Mouse (Mus musculus): Measurements from ENCODE around the gene Cxcl17. TPM values are rescaled to one million over a fixed set of nuclear protein-coding genes. Genes with fewer than 3 reads are reported as not detected.

Cxcl17 gene
- total and polyA plus RNA-seq, 2 experiments: not detected

DNA sequence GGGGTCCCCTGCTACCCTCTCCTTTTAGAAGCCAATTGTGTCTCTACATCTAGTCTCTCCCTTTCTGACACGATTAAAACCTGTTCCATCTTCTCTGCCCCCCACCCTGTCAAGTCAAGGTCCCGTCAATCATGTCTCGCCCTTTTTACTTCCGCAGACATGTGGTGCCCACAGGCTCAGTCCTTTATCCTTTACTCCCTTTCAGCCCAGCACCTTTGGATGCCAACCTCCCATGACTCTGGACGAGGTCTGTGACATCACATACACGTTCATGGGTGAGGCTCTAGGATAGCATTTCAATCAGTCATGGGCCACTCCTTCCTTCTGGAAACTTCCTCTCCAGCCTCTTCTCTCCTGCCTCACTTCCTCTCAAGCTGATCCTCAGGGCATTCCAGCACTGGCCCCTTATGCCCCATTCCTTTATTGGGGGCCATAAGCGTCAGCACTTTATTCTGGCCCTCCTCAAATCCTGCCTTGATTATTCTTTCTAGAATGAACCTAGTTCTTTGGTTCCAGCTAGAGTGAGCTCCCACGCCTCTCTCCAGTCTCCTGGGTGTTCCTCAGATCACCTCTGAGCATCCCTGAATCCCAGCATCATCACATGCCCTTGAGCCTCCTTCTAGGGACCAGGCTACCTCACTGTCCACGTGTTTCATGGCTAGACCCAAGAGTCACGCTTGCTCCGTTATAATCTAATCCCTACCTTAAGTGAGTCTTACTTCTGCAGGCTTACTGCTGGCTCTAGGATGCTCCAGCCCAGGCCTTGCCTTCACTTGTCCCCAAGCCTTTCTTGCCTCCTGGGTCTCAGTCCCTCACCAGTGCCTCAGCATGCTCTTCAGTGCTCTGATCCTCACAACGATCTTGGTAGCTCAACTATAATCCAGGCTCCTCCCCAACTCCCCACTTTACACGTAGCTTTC is 34.2 kb downstream of the Cxcl17 start:
- no peak overlapping the region for H3K4me3 ChIP-seq (ENCODE audit: insufficient read depth, low read depth, low read length)
- 88% methylated on average over 13 of the region's 13 CpGs for WGBS
- no peak for DNase-seq (ENCODE audit: extremely low read depth, low read depth, low spot score)

DNA sequence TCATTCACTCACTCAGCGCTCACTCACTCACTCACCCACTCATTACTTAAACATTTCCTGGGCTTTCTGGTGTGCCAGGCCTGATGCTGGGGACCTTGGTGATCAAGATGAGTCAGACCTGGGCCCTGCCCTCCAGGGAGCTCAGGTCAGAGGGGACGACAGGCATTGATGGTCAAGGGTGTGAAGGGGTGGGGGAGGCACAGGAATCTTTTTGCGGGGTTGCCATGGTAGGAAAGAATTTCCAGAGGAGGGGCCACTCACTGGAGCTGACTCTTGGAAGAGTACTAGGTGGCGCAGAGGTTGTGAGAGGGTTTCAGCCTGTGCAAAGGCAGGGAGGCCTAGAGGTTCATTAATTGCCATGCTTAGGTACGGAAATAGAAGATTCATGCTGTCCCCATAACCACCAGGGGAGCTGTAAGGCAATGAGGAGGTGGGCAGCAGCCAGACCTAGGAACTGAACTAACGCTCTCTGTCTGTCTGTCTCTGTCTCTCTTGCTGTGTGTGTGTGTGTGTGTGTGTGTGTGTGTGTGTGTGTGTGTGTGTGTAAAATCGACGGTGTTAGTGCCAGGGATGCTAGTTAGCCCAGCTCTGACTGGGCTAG is 35.5 kb downstream of the Cxcl17 start:
- Histone ChIP-seq H3K79me2 (ENCODE audit: control insufficient read depth, insufficient read depth, low read length) (no peaks in the 10 kb centered on the region), H3K27ac (replicated peaks; ENCODE audit: insufficient read depth, low read depth, low read length) (no peak overlapping the region), H3K4me3 (ENCODE audit: insufficient read depth, low read depth, low read length) (no peak overlapping the region), H3K36me3 (ENCODE audit: control insufficient read depth, insufficient read depth, low read length) (peaks cover 4% of the 10 kb centered on the region; the same call in 1 of the 2 replicates), H3K27me3 (ENCODE audit: control insufficient read depth, insufficient read depth, low read length) (no peaks in the 10 kb centered on the region), H3K9ac (ENCODE audit: low read depth, low read length) (no peak overlapping the region), H3K4me1 (ENCODE audit: control insufficient read depth, insufficient read depth, low read length) (peaks cover 2% of the 10 kb centered on the region; the same call in 1 of the 2 replicates)
- TF ChIP-seq CTCF (IDR thresholded peaks at IDR 0.05; ENCODE audit: low read depth, low read length) (no peak), POLR2A (IDR thresholded peaks at IDR 0.05; ENCODE audit: extremely low read depth, insufficient read depth, low read length) (no peak)
- DNase-seq (ENCODE audit: extremely low read depth, low read depth, low spot score): no peak
- 61% methylated on average over 8 of the region's 8 CpGs for WGBS

More for the DNA sequence above, 34.2 kb downstream of the Cxcl17 start:
- Histone ChIP-seq H3K9ac (ENCODE audit: low read depth, low read length) (no peak overlapping the region), H3K4me1 (ENCODE audit: control insufficient read depth, insufficient read depth, low read length) (peaks cover 2% of the 10 kb centered on the region; the same call in 1 of the 2 replicates), H3K79me2 (ENCODE audit: control insufficient read depth, insufficient read depth, low read length) (no peaks in the 10 kb centered on the region), H3K36me3 (ENCODE audit: control insufficient read depth, insufficient read depth, low read length) (peaks cover 10% of the 10 kb centered on the region; the same call in 1 of the 2 replicates), H3K27ac (replicated peaks; ENCODE audit: insufficient read depth, low read depth, low read length) (no peak overlapping the region), H3K27me3 (ENCODE audit: control insufficient read depth, insufficient read depth, low read length) (no peaks in the 10 kb centered on the region)
- no peak for TF ChIP-seq CTCF (IDR thresholded peaks at IDR 0.05; ENCODE audit: low read depth, low read length)
- TF ChIP-seq POLR2A (IDR thresholded peaks at IDR 0.05; ENCODE audit: extremely low read depth, insufficient read depth, low read length): no peak

DNA sequence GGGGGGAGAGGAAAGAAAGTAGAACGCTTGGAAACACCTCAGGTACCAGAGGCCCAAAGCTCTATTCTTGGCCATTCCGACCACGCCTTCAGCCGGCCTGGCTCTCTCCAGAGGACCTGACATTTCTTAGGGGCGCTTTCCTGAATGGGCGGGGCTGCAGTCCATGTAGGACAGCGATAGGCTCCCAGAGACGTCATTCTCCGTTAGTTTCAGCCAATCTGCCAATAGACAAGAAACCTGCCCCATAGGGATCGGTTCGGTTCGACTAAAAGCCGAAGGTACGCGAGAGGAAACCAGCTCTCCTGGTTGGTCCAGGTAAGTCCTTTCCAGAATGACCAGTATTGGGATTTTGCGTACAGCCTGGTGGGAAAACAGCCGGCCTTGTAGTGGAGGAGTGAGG is 36.1 kb downstream of the Cxcl17 start:
- peak; percentile 69 for DNase-seq (ENCODE audit: extremely low read depth, low read depth, low spot score)
- no peaks in the 10 kb centered on the region for H3K27me3 ChIP-seq (ENCODE audit: control insufficient read depth, insufficient read depth, low read length)
- H3K4me3 ChIP-seq (ENCODE audit: insufficient read depth, low read depth, low read length): no peak overlapping the region
- H3K9ac ChIP-seq (ENCODE audit: low read depth, low read length): no peak overlapping the region
- no peak overlapping the region for H3K27ac ChIP-seq (replicated peaks; ENCODE audit: insufficient read depth, low read depth, low read length)
- H3K79me2 ChIP-seq (ENCODE audit: control insufficient read depth, insufficient read depth, low read length): no peaks in the 10 kb centered on the region
- no peaks in the 10 kb centered on the region; the same call in 1 of the 2 replicates for H3K36me3 ChIP-seq (ENCODE audit: control insufficient read depth, insufficient read depth, low read length)
- WGBS: 13% methylated on average over 17 of the region's 17 CpGs
- peaks cover 2% of the 10 kb centered on the region; the same call in 1 of the 2 replicates for H3K4me1 ChIP-seq (ENCODE audit: control insufficient read depth, insufficient read depth, low read length)
- no peak for TF ChIP-seq POLR2A (IDR thresholded peaks at IDR 0.05; ENCODE audit: extremely low read depth, insufficient read depth, low read length)
- TF ChIP-seq CTCF (IDR thresholded peaks at IDR 0.05; ENCODE audit: low read depth, low read length): no peak

- no peak overlapping the region for H3K27ac ChIP-seq (replicated peaks; ENCODE audit: insufficient read depth, low read depth, low read length)
- no peak for DNase-seq (ENCODE audit: extremely low read depth, low read depth, low spot score)
- no peaks in the 10 kb centered on the region for H3K4me1 ChIP-seq (ENCODE audit: control insufficient read depth, insufficient read depth, low read length)
- H3K4me3 ChIP-seq (ENCODE audit: insufficient read depth, low read depth, low read length): no peak overlapping the region
- H3K79me2 ChIP-seq (ENCODE audit: control insufficient read depth, insufficient read depth, low read length): no peaks in the 10 kb centered on the region
- no peak for TF ChIP-seq CTCF (IDR thresholded peaks at IDR 0.05; ENCODE audit: low read depth, low read length)
- no peak for TF ChIP-seq POLR2A (IDR thresholded peaks at IDR 0.05; ENCODE audit: extremely low read depth, insufficient read depth, low read length)
- peaks cover 14% of the 10 kb centered on the region for H3K27me3 ChIP-seq (ENCODE audit: control insufficient read depth, insufficient read depth, low read length)
- H3K36me3 ChIP-seq (ENCODE audit: control insufficient read depth, insufficient read depth, low read length): no peaks in the 10 kb centered on the region
- H3K9ac ChIP-seq (ENCODE audit: low read depth, low read length): no peak overlapping the region
- WGBS: 60% methylated on average over 5 of the region's 5 CpGs
Measured at GRCm38 (mm10) chr7:25372441-25372840, 40.2 kb downstream of the Cxcl17 start.

GRCm38 (mm10) chr7:25369058-25369749 is 43.5 kb downstream of the Cxcl17 start, which contains the start of gene Cnfn:
TSS of gene Cnfn (minus strand) at chr7:25369724.
- H3K36me3 ChIP-seq (ENCODE audit: control insufficient read depth, insufficient read depth, low read length): no peaks in the 10 kb centered on the region
- H3K27me3 ChIP-seq (ENCODE audit: control insufficient read depth, insufficient read depth, low read length): peaks cover 14% of the 10 kb centered on the region
- WGBS: 52% methylated on average over 12 of the region's 12 CpGs
- DNase-seq (ENCODE audit: extremely low read depth, low read depth, low spot score): no peak
- H3K4me3 ChIP-seq (ENCODE audit: insufficient read depth, low read depth, low read length): no peak within 1 kb of the TSS
- no peak within 1 kb of the TSS for H3K27ac ChIP-seq (replicated peaks; ENCODE audit: insufficient read depth, low read depth, low read length)
- TF ChIP-seq CTCF (IDR thresholded peaks at IDR 0.05; ENCODE audit: low read depth, low read length): no peak
- TF ChIP-seq POLR2A (IDR thresholded peaks at IDR 0.05; ENCODE audit: extremely low read depth, insufficient read depth, low read length): no peak
- H3K79me2 ChIP-seq (ENCODE audit: control insufficient read depth, insufficient read depth, low read length): no peaks in the 10 kb centered on the region
- no peak within 1 kb of the TSS for H3K9ac ChIP-seq (ENCODE audit: low read depth, low read length)
- H3K4me1 ChIP-seq (ENCODE audit: control insufficient read depth, insufficient read depth, low read length): no peaks in the 10 kb centered on the region
